11 mouse cellular contexts compared by ENCODE assay signal in the genomic region with DNA sequence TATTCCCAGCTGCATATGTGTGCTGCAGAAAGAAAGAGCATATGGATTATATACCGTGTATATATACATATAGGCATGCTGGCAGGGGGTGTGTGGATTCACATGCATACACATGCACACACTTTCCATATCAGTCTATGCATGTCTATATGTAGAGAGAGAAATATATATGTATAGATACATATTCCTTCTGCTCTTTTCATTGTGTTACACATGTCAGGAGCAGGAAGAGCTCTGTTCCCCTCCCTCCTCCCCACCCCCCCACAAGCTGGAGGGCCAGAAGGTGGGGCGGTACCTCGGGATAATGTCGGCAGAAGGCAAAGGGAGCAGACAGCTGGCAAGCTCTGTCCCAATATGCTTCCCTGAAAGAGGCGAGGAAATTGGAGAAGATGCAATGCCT.
A peak's percentile ranks its signal among the peaks of the same experiment; 100 is the strongest.
DNase-seq lines count a peak whose midpoint lies in the region; ATAC-seq and TF ChIP-seq lines count a peak whose summit lies in the region.
"Had no signal": no experiment of that assay in that cellular context is flagged by ENCODE, and none has a peak within 500 bp of the region (broad histone marks: within the 10 kb centered on the region; RNA-seq: fewer than 3 reads in every experiment).

No protein-coding gene starts in this region.

- no peaks in the 10 kb centered on the region for H3K36me3 ChIP-seq in limb, embryonic 13.5 days
- H3K36me3 ChIP-seq in limb, embryonic 10.5 days, result no peaks in the 10 kb centered on the region
- H3K36me3 ChIP-seq in forebrain, embryonic 12.5 days (replicated peaks), result no peaks in the 10 kb centered on the region
- no peaks in the 10 kb centered on the region for H3K36me3 ChIP-seq in heart, adult 2 months (ENCODE audit: control insufficient read depth, insufficient read depth, low read length)

- DNase-seq in limb, embryonic 10.5 days (ENCODE audit: low spot score), result no peak
- peak; percentile 83 to 84 for DNase-seq in layer of hippocampus, postnatal 36 days
- DNase-seq in right cerebral cortex, adult 2 months (ENCODE audit: low spot score in 2 of 2), result peak; percentile 52
- DNase-seq in spleen, postnatal 10 days (ENCODE audit: low spot score in 2 of 2), result no peak
- DNase-seq in spleen, adult 12 weeks (ENCODE audit: low spot score), result no peak
- DNase-seq in heart, adult 2 months, result no peak
- DNase-seq: adrenal gland, postnatal 10 days; lung, adult 18-20 months had no signal

- no peak overlapping the region for H3K4me3 ChIP-seq in limb, embryonic 13.5 days
- no peak overlapping the region for H3K4me3 ChIP-seq in limb, embryonic 10.5 days
- no peak overlapping the region for H3K4me3 ChIP-seq in forebrain, embryonic 12.5 days (replicated peaks)
- H3K4me3 ChIP-seq in heart, adult 2 months, result no peak overlapping the region

- TF ChIP-seq EP300 in heart, adult 2 months (IDR thresholded peaks at IDR 0.05; ENCODE audit: insufficient read depth, low read depth, low read length), result no peak

- no peak overlapping the region for H3K27ac ChIP-seq in limb, embryonic 13.5 days
- H3K27ac ChIP-seq in limb, embryonic 10.5 days, result no peak overlapping the region
- no peak overlapping the region for H3K27ac ChIP-seq in forebrain, embryonic 12.5 days
- H3K27ac ChIP-seq in heart, adult 2 months, result no peak overlapping the region

- no peak for TF ChIP-seq POLR2A in heart, adult 2 months (IDR thresholded peaks at IDR 0.05; ENCODE audit: insufficient read depth, low read depth, low read length)

- 57% methylated on average over 5 of the region's 5 CpGs for WGBS in limb, embryonic 13.5 days
- 81% methylated on average over 5 of the region's 5 CpGs for WGBS in limb, embryonic 10.5 days
- WGBS in forebrain, embryonic 12.5 days, result 61% methylated on average over 5 of the region's 5 CpGs
- 75% methylated on average over 5 of the region's 5 CpGs for WGBS in heart, adult 2 months

- no peaks in the 10 kb centered on the region for H3K79me2 ChIP-seq in heart, adult 2 months (replicated peaks; ENCODE audit: control insufficient read depth, insufficient read depth, low read length)

- no peak overlapping the region for H3K4me2 ChIP-seq in limb, embryonic 13.5 days (replicated peaks)
- no peak overlapping the region for H3K4me2 ChIP-seq in forebrain, embryonic 12.5 days

- TF ChIP-seq CTCF in heart, adult 2 months (IDR thresholded peaks at IDR 0.05), result no peak

- H3K9me3 ChIP-seq in limb, embryonic 13.5 days, result no peaks in the 10 kb centered on the region
- no peaks in the 10 kb centered on the region for H3K9me3 ChIP-seq in limb, embryonic 10.5 days (replicated peaks)
- H3K9me3 ChIP-seq in forebrain, embryonic 12.5 days, result no peaks in the 10 kb centered on the region

- H3K27me3 ChIP-seq in limb, embryonic 13.5 days, result no peaks in the 10 kb centered on the region
- no peaks in the 10 kb centered on the region for H3K27me3 ChIP-seq in limb, embryonic 10.5 days (ENCODE audit: low read depth, poor library complexity, severe bottlenecking)
- no peaks in the 10 kb centered on the region for H3K27me3 ChIP-seq in forebrain, embryonic 12.5 days
- H3K27me3 ChIP-seq in heart, adult 2 months (ENCODE audit: control insufficient read depth, insufficient read depth, low read length), result no peaks in the 10 kb centered on the region
- H3K27me3 ChIP-seq: CH12.LX had no signal

- no peaks in the 10 kb centered on the region for H3K4me1 ChIP-seq in limb, embryonic 13.5 days
- H3K4me1 ChIP-seq in limb, embryonic 10.5 days, result peaks cover 7% of the 10 kb centered on the region; the same call in 1 of the 2 replicates
- H3K4me1 ChIP-seq in forebrain, embryonic 12.5 days, result no peaks in the 10 kb centered on the region
- H3K4me1 ChIP-seq in heart, adult 2 months (ENCODE audit: control insufficient read depth, insufficient read depth, low read length), result no peaks in the 10 kb centered on the region

- intact Hi-C loops in heart, adult 2 months (cut with DNase I), result no loop called here

- no peak overlapping the region for H3K9ac ChIP-seq in limb, embryonic 13.5 days
- no peak overlapping the region for H3K9ac ChIP-seq in forebrain, embryonic 12.5 days
- no peak overlapping the region for H3K9ac ChIP-seq in heart, adult 2 months (ENCODE audit: low read depth, low read length)

- ATAC-seq in limb, embryonic 13.5 days (ENCODE audit: low FRiP score, low read depth), result 0 out of 2 replicates have a peak, but pooled peaks have one; percentile 57
- peak; percentile 61 for ATAC-seq in forebrain, embryonic 12.5 days (ENCODE audit: low FRiP score)

Comparison
In these comparisons a context has a peak if more than half of its experiments do, and no peak if none do; other contexts are left out.
1. DNase-seq: peak in layer of hippocampus, postnatal 36 days (2 of 2) and right cerebral cortex, adult 2 months (2 of 2); none in limb, embryonic 10.5 days (single experiment), spleen, postnatal 10 days (0 of 2), spleen, adult 12 weeks (single experiment) and heart, adult 2 months (0 of 2).